In the genomic region with DNA sequence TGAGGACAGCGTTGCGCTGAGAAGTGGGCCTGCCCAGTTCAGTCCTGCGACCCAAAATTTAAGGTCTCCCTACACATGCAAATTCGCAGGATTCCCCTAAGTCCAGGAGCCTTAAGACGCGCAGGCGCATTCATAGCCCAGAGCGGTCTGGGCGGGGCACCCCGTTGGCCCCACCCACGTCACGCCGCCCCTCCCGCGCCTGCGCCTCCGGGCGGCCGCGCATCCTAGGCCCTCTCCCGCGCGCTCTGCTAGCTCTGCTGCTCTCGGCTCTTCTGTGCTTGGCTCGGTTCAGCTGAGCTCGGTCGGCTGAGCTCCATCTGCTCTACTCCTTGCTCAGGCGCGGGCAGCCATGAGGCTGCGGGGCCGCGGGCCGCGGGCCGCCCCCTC, we compare ENCODE assay signal across 8 mouse cellular contexts. TPM values are rescaled to one million over a fixed set of nuclear protein-coding genes. Genes with fewer than 3 reads are reported as not detected.
A peak's percentile ranks its signal among the peaks of the same experiment; 100 is the strongest.
DNase-seq lines count a peak whose midpoint lies in the region; ATAC-seq lines count a peak whose summit lies in the region.

Gene Lpcat1, plus strand, starts transcription at position 164 of the 387 bp plus-strand sequence.

- no peaks in the 10 kb centered on the region for H3K9me3 ChIP-seq in embryonic facial prominence, embryonic 10.5 days
- no peaks in the 10 kb centered on the region for H3K9me3 ChIP-seq in intestine, embryonic 16.5 days (ENCODE audit: control insufficient read depth, low read length)
- no peaks in the 10 kb centered on the region for H3K9me3 ChIP-seq in midbrain, embryonic 10.5 days (replicated peaks)

- peak within 1 kb of the TSS; percentile 98 for H3K4me3 ChIP-seq in embryonic facial prominence, embryonic 10.5 days
- H3K4me3 ChIP-seq in intestine, embryonic 16.5 days (ENCODE audit: low read length): peak within 1 kb of the TSS; percentile 89
- H3K4me3 ChIP-seq in midbrain, embryonic 10.5 days: peak within 1 kb of the TSS; percentile 96

- H3K4me1 ChIP-seq in embryonic facial prominence, embryonic 10.5 days: peaks cover 41% of the 10 kb centered on the region
- H3K4me1 ChIP-seq in intestine, embryonic 16.5 days (ENCODE audit: control insufficient read depth, insufficient read depth, low read length): peaks cover 14% of the 10 kb centered on the region
- peaks cover 44% of the 10 kb centered on the region for H3K4me1 ChIP-seq in midbrain, embryonic 10.5 days

- WGBS in embryonic facial prominence, embryonic 10.5 days: under 1% methylated on average over 35 of the region's 35 CpGs
- WGBS in intestine, embryonic 16.5 days: under 1% methylated on average over 35 of the region's 35 CpGs
- WGBS in midbrain, embryonic 10.5 days: under 1% methylated on average over 35 of the region's 35 CpGs

- H3K4me2 ChIP-seq in intestine, embryonic 16.5 days (ENCODE audit: low read depth, low read length): peak within 1 kb of the TSS; percentile 95

- intact Hi-C loops in left cerebral cortex, postnatal 36 days (cut with DNase I): loop anchor here (2.0 to 5.0 kb wide), 2 partner anchors 35 to 40 kb away; no protein-coding TSS in a partner anchor

- H3K27me3 ChIP-seq in embryonic facial prominence, embryonic 10.5 days (replicated peaks; ENCODE audit: low read depth, poor library complexity, severe bottlenecking): no peaks in the 10 kb centered on the region
- no peaks in the 10 kb centered on the region for H3K27me3 ChIP-seq in intestine, embryonic 16.5 days (replicated peaks; ENCODE audit: control insufficient read depth, insufficient read depth, low read length)
- no peaks in the 10 kb centered on the region for H3K27me3 ChIP-seq in midbrain, embryonic 10.5 days (ENCODE audit: low read depth, poor library complexity, severe bottlenecking)

- DNase-seq in adrenal gland, postnatal 14 days: peak; percentile 94
- peak; percentile 94 for DNase-seq in embryonic facial prominence, embryonic 10.5 days (ENCODE audit: low spot score)
- DNase-seq in gonadal fat pad, adult 2 months (ENCODE audit: low read depth): no peak
- peak; percentile 83 to 90 for DNase-seq in left cerebral cortex, postnatal 36 days (ENCODE audit: low spot score in 2 of 2)
- peak; percentile 89 for DNase-seq in midbrain, embryonic 10.5 days (ENCODE audit: low spot score)
- peak; percentile 80 to 82 for DNase-seq in right cerebral cortex, postnatal 36 days (ENCODE audit: low spot score in 2 of 2)
- peak; percentile 84 to 86 for DNase-seq in urinary bladder, postnatal 4 days (ENCODE audit: low spot score in 2 of 2)

- ATAC-seq in intestine, embryonic 16.5 days: peak; percentile 97

- peak within 1 kb of the TSS; percentile 92 for H3K9ac ChIP-seq in intestine, embryonic 16.5 days (ENCODE audit: low read depth, low read length)

- H3K27ac ChIP-seq in embryonic facial prominence, embryonic 10.5 days (replicated peaks): peak within 1 kb of the TSS; percentile 99
- peak within 1 kb of the TSS; percentile 92 for H3K27ac ChIP-seq in intestine, embryonic 16.5 days (ENCODE audit: low read length)
- H3K27ac ChIP-seq in midbrain, embryonic 10.5 days (replicated peaks): peak within 1 kb of the TSS; percentile 98

- H3K36me3 ChIP-seq in embryonic facial prominence, embryonic 10.5 days (replicated peaks): peaks cover 23% of the 10 kb centered on the region
- no peaks in the 10 kb centered on the region for H3K36me3 ChIP-seq in intestine, embryonic 16.5 days (ENCODE audit: control insufficient read depth, insufficient read depth, low read length)
- peaks cover 20% of the 10 kb centered on the region for H3K36me3 ChIP-seq in midbrain, embryonic 10.5 days

RNA-seq across cellular contexts. Expression of gene Lpcat1, which starts in this region (rescaled TPM):
- 17.3 and 18.9 TPM in 2 replicates for total RNA-seq in adrenal gland, postnatal 14 days (2021)
- 59.4 and 60.5 TPM in 2 replicates for polyA plus RNA-seq in embryonic facial prominence, embryonic 10.5 days (2016; fragmentation: Nextera tagmentation; extraction: Ambion mirVana)
- polyA plus RNA-seq in gonadal fat pad, adult 2 months (2012; rRNA removed): 19.8 and 23.4 TPM in 2 replicates
- 13.2 and 15.5 TPM in 2 replicates for polyA plus RNA-seq in intestine, embryonic 16.5 days (2015; fragmentation: Nextera tagmentation; extraction: Ambion mirVana)
- 10 to 100 TPM; 45.9 to 48.9 TPM for total RNA-seq in left cerebral cortex, postnatal 36 days (2021)
- polyA plus RNA-seq in midbrain, embryonic 10.5 days (2016; fragmentation: Nextera tagmentation; extraction: Ambion mirVana): 65.3 and 66.6 TPM in 2 replicates
